Mouse (Mus musculus) retina, adult 2 months (tissue): ENCODE measurements around the gene Pawr.

Source experiments
- DNase-seq: peaks from one replicate; pipeline ENCODE4 v3.0.0-alpha.2; 2012; ENCODE audit warnings: low read depth, low spot score

The Pawr gene

DNA sequence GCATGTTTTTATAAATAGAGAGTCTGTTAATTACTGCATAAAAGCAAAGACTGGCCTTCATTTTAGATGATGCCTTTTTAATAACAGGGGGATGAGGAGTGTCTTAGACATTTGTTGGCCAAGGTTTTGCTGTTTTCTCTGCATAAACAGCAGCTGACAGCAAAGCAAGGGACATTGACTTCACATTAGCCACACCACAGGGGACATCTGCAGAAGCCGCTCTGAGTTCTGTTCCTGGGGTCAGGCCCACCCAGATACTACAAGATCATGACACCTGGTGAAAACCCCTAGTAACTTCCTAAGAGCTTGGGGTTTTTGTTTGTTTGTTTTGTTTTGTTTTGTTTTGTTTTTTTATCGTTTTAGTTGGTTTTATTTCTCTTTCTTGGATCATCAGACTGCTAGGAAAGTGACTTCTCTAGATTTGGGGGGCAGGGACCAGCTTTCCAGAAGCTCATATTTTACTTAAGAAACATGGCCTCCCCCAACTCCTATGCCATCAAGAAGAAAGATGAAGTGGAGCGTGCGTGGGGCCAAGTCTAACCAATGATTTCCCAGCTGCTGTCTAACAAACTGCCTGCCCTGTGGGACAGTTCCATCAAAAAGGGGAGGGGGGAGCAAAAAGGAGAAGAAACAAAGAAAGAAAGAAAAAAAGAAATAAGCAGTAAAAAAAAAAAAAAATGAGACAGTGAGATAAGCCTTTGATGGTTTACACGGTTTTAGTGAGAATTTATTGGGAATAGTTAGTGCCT is 57.4 kb downstream of the Pawr start:
- DNase-seq = no peak

DNA sequence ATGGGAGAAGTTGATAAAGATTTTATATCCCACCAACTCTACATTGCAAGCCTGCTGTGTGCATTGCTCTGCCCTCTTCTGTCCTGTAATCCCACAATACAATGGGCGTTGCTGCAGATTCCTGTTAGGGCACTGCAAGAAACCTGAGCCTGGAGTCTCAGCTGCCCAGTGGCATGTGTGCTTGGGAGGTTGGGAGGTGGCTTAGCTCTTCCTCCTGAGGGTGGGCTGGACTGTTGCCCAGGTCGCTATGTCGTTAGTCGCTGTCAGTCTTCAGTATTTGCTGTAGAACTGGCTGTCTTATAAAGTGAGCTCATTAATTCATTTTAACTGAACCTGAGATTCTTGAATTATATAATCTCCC is 58.0 kb downstream of the Pawr start:
- DNase-seq = no peak

DNA sequence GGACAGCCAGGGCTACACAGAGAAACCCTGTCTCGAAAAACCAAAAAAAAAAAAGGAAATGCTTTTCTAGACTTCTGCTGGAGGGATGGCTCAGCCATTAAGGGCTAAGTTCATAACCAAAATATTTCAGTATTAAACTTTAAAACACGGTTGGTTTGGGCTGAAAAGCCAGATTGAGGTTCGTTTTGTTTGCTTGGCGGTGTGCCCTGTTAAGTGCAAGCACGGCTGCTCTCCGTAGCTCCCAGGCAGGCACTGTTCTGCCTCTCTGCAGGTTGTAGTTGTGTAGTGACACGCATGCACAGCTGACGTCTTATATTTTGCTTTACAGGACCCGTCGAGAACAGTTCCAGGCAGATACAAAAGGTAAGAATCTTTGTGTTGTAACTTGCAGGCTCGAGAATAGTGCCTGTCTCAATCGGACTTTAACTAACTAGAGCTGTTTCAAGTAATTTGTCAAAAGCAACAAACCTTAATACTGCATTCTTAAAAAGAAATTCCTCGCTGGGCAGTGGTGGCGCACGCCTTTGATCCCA is 59.5 kb downstream of the Pawr start:
- DNase-seq = no peak

DNA sequence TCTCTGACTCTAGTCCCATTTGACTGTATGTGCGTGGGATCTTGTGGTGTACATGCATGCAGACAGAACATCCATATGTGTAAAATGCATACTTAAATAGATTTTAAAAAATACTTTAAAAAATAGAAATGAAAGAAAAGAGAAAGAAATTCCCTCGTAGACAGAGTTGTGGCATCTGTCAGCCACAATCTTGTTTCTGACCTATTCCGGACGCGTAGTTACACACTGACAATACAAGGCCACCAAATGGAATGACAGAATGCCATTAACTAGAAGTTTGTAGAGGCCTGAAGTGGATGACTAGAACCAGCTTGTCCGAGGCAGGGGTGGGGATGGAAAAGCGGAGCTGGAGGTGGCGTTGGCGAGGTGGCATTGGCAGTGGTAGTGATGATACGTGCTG is 60.2 kb downstream of the Pawr start:
- DNase-seq = no peak

DNA sequence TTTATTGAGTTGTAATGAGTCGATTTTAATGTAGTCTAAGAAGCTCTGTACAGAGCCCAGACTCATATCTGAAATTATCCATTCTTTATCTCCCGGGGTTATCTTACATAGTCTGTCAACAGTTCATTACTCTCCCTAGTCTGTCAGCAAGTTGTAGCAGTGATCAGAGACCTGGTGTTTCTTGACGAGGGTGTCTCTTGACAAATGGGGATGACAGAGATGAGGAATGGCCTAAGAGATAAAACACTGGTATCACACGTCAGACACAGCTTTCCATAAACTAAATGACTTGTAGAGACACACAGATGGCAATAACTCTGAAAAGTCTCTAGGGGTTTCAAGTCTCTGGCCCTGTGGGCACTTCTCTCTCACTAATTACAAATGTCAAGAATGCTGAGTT is 62.4 kb downstream of the Pawr start:
- DNase-seq = no peak

DNA sequence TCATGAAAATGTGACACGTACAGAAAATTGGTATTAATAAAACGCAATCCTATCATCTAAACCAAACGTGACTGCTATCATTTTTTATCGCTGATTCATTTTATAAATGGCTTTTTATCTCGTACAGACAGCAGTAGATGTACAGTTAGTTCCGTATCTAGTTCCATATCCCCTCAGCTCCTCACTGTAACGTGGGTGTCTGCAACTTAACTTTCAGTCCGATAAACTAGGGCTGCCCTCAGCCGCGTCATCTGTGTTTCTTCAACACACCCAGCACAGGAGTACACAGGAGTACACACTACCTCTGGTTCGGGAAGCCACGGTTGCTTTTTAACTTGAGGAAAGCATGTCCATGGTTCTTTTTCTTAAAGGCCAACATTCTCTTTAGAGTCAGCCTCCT is 63.3 kb downstream of the Pawr start:
- no peak for DNase-seq

DNA sequence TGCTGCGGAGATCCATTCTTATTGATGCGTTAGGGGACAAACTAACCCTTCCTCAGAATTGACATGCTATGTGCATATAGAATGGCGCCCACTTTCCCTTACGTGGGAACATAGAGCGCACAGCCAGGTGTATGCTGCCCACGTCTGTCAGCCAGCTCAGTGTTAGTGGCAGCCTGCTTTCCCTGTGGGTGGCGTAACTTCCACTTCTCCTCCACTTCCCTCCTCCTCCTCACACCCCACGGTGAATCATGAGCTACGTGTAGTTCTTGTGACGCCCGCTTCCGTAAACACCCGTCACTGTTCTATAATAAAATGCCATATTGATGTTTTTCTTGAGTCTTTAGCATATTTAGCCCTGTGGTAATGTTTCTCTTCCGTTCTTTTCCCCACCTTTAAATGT is 63.7 kb downstream of the Pawr start:
- no peak for DNase-seq

DNA sequence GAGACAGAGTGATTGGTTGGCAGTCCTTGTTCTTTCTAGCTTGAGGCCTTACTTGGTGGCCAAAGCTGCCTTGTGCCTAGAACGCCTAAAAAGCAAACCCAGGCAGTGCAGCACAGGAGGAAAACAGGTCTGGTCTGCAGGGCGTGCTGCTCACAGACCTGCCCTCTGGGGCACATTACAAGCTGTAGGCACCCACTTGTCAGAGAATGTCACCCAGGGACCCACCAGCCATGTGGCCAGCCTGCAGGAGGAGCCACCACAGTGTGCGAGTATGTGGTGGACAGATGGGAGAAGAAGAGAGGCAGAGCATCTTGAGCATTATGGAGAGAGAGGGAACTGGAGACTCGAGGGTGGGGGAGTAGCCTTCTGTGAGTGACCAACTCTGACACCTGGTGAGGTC is 70.8 kb downstream of the Pawr start:
- no peak for DNase-seq

DNA sequence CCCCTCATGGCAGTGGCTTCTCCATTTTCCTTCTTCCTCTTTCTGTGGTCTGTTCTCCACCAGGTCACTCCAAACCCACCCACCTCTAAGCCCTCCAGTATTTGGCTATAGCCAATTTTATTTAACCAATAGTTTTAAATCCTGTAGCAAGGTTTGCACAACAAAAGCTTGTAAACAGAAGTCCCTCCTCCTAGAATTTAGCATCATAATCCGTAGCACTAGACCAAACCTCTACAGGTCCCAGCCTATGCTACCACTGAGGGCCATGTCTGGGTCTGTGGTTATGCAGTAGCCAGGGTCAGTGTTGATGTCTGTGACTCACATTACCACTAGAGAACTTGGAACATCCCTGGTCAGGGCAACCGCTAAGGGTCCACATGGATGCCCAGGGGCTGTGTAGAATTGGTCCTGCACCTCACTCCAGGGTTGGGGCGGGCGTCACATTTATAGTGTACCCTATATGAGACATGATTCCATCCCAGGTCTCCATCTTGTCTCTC is 71.5 kb downstream of the Pawr start:
- no peak for DNase-seq

DNA sequence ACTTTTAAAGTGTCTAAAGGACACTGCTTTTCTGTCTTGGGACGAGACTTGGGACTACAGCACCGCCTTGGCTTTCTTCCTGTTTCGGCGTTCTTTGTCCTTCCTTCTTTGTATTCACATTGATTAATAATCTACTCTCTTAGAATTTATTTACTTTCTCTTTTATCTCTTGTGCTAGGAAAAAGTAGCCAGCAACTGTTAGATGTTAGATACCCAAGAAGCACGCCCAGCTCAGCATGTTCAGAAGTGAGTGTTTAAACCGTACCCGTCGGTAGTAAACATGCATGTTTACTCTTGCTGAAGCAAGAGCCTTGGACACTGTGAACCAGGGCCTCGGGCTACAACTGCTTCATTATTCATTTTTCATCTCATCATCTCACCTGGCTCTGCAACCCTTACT is 72.2 kb downstream of the Pawr start:
- no peak for DNase-seq

DNA sequence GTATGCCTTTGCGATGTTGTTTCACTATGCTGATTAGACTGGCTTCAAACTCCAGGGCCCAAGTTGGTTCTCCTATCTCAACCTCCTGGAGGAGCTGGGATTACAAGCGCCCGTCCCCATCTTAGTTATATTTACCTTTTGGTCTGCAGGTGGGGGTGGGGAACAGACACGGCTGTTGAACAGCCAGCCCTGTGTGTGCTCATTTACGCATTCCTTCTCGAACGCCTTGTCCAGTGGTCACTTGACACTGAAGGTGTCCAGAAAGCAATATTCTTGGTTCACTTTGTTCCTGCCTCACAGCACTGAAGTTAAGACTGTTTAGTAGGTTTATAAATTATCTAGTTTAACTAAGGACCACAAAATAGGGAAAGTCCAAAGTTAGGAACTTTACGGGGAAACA is 73.2 kb downstream of the Pawr start:
- no peak for DNase-seq

DNA sequence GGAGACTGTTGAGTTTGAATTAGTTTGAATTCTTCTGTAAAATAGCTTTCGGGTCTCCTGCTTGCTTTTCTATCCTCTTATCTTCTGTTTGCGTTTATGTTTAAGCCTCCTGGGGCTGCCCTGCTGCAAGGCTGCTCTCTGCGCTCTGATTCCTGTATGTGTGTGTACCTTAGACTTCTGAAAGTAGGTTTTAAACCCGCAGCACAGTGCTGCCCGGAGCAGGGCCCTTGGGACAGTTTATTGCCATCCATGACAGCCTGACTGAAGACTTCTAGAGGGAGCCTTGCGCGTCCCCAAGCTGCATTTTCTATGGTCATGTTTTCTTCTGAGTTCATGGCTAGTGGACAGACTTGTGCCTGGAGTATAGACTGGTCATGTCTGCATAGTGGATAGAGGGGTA is 74.0 kb downstream of the Pawr start:
- DNase-seq = no peak

DNA sequence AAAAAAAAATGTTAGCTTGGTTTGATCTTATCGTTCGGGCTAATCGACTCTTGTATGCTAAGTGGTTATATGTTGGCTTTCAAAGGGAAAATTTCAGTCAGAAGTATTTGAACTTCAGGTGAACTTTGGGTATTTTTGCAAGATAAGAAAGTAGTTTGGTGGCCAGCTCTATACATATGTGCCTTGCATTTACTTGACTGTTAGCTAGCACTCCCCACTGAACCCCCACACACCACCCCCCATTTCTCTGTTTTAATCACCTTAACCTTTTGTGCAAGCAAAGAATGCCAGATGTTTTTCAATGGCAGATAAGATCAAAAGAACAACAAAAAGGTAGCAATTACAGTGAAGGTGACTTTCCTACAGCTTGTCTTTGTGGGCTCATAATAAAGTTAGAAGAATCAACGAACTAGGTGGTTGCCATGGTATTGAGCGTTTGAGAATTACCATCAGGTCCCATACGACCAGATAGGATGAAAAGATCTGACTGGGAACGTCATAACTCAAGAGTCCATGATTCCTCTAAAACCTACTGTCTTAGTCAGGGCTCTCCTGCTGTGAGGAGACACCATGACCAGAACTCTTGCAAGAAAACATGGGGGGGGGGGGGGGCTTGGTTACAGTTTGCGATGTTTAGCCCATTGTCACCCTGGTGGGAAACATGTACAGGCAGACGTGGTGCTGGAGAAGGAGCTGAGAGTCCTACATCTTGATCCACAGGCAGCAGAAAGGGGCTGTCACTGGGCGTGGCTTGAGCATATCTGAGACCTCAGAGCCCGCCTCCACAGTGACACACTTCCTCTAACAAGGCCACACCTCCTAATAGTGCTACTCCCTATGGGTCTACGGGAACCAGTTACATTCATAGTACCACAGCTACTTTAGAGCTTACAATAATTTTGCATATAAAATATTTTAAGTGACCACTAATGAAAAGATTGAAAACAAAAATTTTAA is 75.2 kb downstream of the Pawr start:
- no peak for DNase-seq

DNA sequence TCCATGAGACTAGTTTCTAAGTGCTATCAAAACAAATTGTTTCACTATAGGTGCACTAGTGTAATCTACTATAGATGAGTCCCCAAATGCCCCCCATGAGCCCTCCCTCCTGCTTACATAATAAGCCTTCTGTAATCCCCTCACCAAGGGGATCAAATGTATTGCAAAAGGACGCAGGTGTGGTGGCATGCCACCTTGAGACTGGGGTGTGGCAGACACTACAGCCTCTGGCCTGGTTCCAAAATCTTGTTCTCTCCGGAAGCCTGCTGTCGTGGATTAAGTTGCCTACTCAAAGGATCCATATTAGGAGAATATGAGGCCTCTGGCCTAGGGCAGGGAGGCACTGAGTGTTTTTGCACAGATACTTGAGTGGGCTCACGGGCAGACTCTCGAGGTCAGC is 76.1 kb downstream of the Pawr start:
- DNase-seq = peak; percentile 42

DNA sequence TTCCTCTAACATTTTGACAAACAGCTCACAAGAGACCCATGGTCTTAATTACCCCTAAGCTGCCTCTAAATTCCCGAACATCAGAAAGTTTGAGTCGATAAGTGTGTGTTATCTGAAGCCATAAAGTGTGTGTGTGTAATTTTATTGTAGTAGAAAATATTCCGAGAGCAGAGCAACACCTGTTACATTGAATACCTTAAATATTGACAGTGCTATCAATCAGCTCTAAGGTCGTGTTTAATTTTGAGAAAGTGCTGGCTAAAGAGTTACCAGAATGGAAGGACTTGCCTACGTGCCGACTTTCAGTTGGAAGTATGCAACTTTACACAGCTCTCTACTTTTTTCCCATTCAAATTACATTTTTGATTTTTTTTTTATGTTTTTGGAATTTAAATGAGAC is 76.5 kb downstream of the Pawr start:
- no peak for DNase-seq

DNA sequence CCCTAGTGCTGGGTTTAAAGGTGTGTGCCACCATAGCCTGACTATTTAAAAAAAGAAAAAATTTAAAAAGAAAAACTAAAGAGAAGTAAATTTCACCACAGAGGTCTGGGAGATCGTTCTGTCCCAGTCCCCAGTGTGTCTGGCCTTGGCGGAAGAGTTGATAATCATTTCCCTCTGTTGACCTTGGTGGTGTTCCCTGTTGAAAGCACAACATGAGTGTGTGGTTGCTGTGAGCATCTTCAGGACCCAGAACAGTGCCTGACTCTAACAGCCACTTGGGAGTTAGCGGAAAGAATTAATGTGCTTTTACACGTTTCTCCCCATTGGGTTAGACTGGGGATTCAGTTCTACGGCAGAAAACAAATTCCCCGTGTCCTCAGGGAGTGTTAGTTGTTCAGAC is 77.1 kb downstream of the Pawr start:
- no peak for DNase-seq

DNA sequence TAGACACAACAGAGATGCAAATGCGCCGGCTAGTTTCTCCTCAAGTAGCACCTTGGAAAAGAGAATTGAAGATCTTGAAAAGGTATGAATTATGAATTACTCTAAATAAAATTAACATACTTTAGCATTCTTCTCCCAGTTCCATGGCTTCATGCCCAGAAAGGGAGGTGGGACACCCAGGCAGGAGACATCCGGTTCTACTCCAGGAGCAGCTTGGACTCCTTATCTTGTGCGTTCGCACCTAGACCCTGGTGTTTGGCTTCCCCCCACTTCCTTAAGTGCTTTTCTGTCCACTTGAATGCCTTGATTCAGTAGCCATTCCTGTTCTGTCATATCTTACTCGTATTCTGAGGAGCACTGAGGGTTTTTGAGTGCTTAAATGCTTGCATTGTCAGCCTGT is 77.6 kb downstream of the Pawr start:
- DNase-seq = no peak

DNA sequence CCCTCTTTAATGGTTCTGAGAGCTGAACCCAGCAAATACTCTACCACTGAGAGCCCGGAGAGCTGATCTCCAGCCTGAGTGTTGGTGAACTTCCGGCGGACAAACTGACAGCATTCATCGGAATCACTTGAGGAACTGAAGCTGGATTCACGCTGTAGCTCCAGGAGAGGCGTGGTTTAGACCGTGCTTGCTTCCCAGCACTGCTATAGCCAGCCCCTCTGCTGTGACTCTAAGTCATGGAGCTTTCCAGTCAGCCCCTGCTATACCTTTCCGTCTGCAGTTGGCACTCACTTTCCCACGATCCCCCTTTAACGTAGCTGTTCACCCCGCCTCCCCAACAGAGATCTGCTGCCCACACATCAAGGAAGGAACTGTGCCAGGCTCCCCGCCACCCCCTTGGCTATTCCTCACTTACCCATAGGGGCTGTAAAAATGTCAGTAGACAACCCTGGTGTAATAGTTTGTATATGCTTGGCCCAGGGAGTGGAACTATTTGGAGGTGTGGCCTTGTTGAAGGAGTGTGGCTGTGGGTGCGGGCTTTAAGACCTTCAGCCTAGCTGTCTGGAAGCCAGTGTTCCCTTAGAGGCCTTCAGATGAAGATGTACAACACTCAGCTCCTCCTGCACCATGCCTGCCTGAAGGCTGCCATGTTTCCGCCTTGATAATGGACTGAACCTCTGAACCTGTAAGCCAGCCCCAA is 83.2 kb downstream of the Pawr start:
- DNase-seq = no peak

DNA sequence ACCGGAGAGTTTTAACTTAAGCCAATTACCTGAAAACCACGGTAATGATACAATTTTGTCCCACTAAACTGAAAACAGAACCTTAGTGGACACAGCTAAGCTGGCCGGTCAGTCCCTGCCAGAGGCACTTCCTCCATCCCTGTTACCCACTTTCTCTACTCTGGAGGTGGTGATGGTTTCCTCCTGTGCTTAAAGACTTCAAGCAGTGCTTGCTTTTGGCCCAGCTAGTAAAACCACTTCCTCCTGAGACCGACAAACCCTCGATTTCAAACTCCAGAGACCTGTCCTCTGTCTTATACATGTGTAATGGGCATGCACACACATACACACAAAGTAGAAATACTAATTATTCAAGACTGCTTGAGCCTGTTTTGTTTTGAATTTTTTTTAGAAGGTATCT is 85.5 kb downstream of the Pawr start:
- DNase-seq = no peak

DNA sequence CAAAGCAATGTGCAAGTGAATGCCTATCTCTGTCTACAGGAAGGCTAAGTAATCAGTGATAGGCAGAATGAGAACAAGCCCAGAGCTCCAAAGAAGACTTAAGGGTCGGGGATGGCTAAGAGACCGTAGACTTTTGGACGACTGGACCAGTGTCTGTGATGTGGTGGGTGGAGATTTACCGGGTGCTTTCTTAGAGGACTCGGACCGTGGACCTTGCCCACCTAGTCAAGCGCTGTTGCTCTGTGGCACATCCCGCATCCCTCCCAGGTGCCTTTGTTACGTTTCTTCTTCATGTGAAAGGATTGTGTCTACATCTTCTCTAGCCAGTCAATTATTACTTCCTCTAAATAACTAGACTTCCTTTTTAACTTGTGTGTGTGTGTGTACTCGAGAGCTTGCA is 98.6 kb downstream of the Pawr start:
- DNase-seq = no peak

DNA sequence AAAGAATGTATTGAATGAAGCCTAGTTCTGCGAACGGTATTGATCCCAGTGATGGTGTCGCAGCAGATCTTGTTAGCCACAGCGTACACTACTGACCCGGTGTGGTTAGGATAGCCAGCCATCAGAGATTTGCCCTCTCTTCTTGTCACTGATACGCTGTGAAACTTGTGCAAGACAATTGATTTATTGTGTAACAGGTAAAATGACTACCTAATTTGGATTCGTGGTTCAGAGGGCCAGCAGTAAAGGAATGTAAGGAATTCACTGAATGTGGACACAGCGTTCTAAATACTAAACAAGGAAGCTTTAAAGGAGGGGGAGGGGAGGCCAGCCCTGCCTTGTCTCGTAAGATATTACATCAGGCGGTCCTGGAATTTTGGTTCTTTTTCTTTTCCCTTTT is 100.3 kb downstream of the Pawr start:
- DNase-seq = no peak

DNA sequence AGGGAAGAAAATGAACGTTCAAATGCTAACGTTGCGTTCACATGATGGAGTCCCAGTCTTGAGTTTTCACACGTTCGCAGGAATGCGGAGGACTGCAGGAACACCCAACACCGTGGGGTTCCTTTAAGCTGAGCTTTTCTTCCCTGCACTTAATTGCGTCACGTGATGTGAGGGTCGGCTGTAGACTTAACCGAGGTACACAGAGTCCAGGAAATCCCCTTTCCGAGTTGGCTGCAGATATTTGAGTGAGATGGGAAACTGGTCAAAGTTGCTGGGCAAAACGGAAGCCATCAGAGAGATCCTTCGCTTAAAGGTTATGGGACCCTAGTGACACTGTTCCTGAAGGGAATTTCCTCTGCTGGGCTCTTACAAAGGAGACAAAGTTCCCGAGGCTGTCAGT is 102.1 kb downstream of the Pawr start:
- DNase-seq = no peak
